Mouse (Mus musculus) spleen, postnatal 0 days (tissue): ENCODE data around the gene Vwa1. TPM values are rescaled to one million over a fixed set of nuclear protein-coding genes. Genes with fewer than 3 reads are reported as not detected.

Experiments used
- polyA plus RNA-seq: library from polyadenylated mRNA; unstranded; fragments of >200 nt; fragmentation: Nextera tagmentation; extraction: Ambion mirVana; gene quantifications from 2 replicates; pipeline ENCODE4 v1.2.1, GENCODE M21; 2015

Vwa1 gene
- 7.7 and 9.2 TPM in 2 replicates for polyA plus RNA-seq

DNA sequence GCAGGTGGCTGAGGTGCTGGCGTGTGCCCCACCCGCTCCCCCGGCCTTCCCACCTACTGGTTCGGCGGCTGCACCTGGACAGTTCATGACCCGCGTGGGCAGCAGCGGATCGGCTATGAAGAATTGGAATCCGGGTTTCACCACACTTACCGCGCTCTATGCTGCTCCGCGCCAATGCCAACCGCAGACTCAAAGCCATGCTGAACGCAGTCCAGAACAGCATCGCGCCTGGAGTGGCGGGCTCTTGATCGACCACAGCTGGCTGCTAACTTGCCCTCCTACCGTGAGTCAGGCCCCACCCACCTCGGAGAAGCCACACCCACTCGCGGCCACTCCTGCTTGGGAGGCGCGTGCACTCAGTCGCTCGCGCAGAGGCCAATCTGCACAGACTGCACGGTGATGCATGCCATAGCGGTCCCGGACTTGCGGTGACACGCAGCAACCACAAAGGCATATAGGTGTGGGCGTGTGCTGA lies at the start of gene Vwa1:
Gene Vwa1 (minus strand): TSS at position 419 of the 475 bp plus-strand sequence.

DNA sequence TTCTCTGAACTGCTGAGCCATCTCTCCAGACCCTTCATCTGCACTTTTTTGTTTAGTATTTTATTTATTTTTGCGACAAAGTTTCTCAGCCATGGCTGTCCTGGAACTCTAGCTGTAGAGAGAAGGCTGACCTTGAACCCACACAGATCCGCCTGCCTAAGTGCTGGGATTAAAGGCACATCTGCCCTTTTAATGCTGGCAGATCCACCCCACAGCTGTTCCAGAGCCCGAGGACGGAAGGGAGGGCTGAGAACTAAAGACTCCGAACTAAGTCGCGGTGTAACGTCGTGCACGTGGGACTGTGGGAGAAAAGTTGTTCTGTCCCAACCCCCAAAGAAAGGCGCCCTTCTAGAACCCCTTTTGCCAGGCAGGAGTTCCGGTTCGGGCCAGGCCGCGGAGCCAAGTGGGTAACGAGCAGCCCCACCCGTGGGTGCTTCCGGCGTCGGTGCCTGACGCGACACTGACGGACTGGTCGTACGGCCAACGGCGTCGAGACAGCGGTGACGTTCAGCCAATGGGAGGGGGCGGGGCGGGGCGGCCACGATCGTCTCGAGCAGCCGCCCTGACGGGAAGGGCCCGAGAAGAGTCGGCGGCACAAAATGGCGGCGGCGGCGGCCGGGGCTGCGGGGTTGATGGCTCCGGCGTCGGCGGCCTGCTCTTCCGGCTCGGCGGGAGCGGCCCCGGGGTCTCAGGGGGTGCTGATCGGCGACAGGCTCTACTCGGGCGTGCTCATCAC lies 37.6 kb upstream of the Vwa1 start, which contains the start of gene Ccnl2:
Gene Ccnl2 (plus strand): TSS at position 561 of the 736 bp plus-strand sequence.

DNA sequence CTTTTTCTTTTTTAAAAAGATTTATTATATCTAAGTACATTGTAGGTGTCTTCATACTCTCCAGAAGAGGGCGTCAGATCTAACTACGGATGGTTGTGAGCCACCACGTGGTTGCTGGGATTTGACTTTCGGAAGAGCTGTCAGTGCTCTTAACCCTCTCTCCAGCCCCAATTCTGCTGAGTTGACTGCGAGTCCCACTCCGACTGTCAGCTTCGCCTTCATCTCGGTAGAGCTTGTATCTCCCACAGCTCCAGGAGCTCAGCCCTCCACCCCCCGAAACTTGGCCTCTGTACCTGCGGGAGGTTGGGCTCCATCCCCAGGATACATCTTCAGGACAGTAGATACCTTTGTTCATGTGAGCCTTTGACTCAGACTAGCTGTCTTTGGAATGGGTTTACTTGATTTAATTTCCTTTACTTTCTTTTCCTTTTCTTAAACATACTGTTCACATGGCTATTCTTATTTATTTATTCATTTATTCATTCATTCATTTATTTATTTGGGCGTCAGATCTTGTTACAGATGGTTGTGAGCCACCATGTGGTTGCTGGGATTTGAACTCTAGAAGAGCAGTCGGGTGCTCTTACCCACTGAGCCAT lies 28.3 kb upstream of the Vwa1 start, which contains the start of gene Mrpl20:
Gene Mrpl20 (plus strand): TSS at position 138 of the 599 bp plus-strand sequence.

DNA sequence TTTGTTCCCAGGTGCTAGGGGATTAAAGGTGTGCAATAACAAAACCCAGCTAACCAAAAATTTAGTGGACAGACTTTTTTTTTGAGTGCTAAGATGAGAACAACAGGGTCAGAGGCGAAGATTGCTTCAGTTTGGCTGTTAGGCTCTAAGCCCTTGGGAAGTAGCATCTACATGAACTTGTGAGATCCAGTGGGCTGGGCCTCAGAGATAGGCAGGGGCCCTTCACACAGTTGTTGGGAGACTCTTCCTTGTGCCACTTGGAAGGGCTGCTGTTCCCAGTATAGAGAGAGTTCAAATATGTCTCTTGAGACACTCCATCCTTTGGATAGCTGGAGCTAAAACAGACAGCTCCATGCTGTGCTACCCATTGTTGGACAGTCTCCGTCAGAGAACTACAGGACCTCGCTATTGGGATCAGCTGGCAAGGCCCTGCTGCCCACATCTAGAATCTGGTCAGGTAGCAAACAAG lies 15.6 kb upstream of the Vwa1 start, which contains the start of gene Ankrd65:
Gene Ankrd65 (plus strand): TSS at position 419 of the 469 bp plus-strand sequence.

DNA sequence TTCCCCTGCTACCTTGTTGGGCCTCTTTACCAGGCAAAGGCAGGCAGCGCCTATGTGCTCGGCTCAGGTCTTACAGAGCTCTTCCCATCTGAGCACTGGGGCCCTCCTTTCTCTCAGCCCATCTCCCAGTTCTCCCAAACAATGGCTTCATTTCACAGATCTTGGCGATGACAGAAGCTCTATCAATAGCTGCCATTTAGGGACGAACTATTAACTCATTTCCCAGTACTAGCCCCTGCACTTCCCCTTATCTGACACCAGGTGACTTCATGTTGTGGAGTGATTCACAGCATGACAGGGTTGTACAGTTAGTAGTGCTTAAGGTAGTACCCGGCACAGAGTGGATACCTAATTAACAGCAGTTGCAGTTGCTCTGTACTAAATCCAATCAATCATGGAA lies 11.3 kb upstream of the Vwa1 start, which contains the start of gene Tmem88b:
Gene Tmem88b (minus strand): TSS at position 56 of the 400 bp plus-strand sequence.

DNA sequence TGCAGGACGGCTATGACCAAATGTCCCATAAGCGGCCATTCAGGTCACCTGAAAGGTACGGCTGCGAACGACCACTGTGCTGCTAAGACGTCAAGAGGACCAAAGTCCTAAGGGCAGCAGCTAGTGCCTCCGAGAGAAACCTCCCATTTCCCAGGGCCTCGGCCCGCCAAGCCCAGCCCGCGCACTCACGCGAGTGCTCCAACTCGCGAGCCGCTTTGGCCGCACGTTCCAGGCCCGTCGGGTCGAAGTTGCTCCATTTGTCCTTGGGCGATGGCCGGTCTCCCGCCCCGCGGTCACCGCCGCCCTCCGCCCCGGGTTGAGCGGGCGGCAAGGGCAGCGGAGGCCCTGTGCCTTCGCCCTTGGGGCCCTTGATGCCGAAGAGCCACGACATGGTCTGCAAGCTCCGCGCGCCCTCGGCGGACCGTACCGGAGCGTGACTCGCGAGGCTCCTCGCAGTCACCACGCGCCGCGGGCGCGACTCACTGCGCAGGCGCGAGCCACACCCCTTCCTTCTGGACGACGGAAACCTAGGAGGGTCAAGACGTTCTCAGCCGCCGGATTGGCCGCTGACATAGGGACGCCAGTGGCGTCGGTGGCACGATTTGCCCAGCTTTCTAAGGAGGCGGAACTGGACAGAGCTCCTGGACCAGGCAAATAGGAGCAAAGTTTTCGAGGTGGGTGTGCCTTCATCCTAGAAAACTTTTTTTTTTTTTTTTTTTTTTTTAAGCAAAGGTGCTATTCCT lies 13.7 kb downstream of the Vwa1 start, which contains the start of gene Atad3a:
Gene Atad3a (minus strand): TSS at position 481 of the 743 bp plus-strand sequence.

DNA sequence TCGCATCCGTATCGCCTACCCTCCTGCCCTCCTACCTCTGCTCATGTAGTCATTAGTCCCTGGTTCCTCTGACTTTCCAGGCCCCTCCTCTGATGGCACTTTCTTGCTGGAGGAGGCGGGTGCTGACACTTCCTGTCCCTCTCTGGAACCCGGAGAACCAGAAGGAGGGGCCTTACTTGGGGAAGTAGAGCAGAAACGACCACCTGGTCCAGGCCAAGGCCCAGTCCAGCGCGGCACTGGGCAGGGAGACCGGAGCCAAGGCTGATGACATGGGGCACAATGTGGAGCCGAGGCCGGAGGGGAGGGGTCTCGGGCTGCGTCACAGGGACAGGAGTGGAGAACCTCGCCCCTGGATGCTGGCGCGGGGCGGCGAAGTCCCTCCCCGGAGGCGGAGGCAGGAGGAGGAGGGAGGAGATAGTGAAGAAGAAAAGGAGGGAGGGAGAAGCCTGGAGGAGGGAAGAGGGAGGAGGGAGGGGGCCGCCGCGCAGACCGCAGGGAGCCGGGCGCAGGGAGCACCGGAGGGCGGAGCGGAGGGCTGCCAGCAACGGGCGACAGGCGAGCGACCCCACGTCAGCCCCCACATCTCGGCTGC lies 40.1 kb downstream of the Vwa1 start, which contains the start of gene Tmem240:
Gene Tmem240 (plus strand): TSS at position 451 of the 592 bp plus-strand sequence.

Other genes with a start within 250 kb of the Vwa1 start
- 48.0 and 55.7 TPM in 2 replicates for gene Nadk, start 212.3 kb downstream of the Vwa1 start, polyA plus RNA-seq
- gene Slc35e2, start 173.3 kb downstream of the Vwa1 start, polyA plus RNA-seq: 7.6 and 7.7 TPM in 2 replicates
- gene Cdk11b, start 149.8 kb downstream of the Vwa1 start, polyA plus RNA-seq: 54.0 and 56.7 TPM in 2 replicates
- gene Gm10563, start 129.3 kb downstream of the Vwa1 start, polyA plus RNA-seq: not detected in 2 replicates
- gene Mmp23, start 121.3 kb downstream of the Vwa1 start, polyA plus RNA-seq: 56.8 and 75.1 TPM in 2 replicates
- gene Mib2, start 105.5 kb downstream of the Vwa1 start, polyA plus RNA-seq: 7.3 and 10.4 TPM in 2 replicates
- 2.0 and 3.1 TPM in 2 replicates for gene Fndc10, start 80.4 kb downstream of the Vwa1 start, polyA plus RNA-seq
- gene Ssu72, start 69.9 kb downstream of the Vwa1 start, polyA plus RNA-seq: 82.9 and 89.4 TPM in 2 replicates
- gene Tmem240, start 39.9 kb downstream of the Vwa1 start, polyA plus RNA-seq: 0.31 and 0.65 TPM in 2 replicates
- 45.9 and 48.6 TPM in 2 replicates for gene Atad3a, start 13.6 kb downstream of the Vwa1 start, polyA plus RNA-seq
- 0.05 TPM in 2 replicates for gene Tmem88b, start 11.2 kb upstream of the Vwa1 start, polyA plus RNA-seq
- gene Ankrd65, start 15.7 kb upstream of the Vwa1 start, polyA plus RNA-seq: 0.41 and 0.63 TPM in 2 replicates
- 202 and 239 TPM in 2 replicates for gene Mrpl20, start 28.2 kb upstream of the Vwa1 start, polyA plus RNA-seq
- gene Ccnl2, start 37.8 kb upstream of the Vwa1 start, polyA plus RNA-seq: 89.4 and 98.1 TPM in 2 replicates
- 120 and 131 TPM in 2 replicates for gene Aurkaip1, start 56.6 kb upstream of the Vwa1 start, polyA plus RNA-seq
- 46.8 and 65.4 TPM in 2 replicates for gene Mxra8, start 65.0 kb upstream of the Vwa1 start, polyA plus RNA-seq
- 4.9 and 5.7 TPM in 2 replicates for gene Dvl1, start 72.7 kb upstream of the Vwa1 start, polyA plus RNA-seq
- gene Tas1r3, start 88.7 kb upstream of the Vwa1 start, polyA plus RNA-seq: 0.14 and 0.18 TPM in 2 replicates
- gene Cptp, start 94.7 kb upstream of the Vwa1 start, polyA plus RNA-seq: 7.5 and 8.4 TPM in 2 replicates
- 31.6 and 32.7 TPM in 2 replicates for gene Ints11, start 94.8 kb upstream of the Vwa1 start, polyA plus RNA-seq
- gene Pusl1, start 117.1 kb upstream of the Vwa1 start, polyA plus RNA-seq: 26.0 and 27.2 TPM in 2 replicates
- gene Acap3, start 117.1 kb upstream of the Vwa1 start, polyA plus RNA-seq: 8.0 and 10.8 TPM in 2 replicates
- 73.1 and 76.2 TPM in 2 replicates for gene Ube2j2, start 169.1 kb upstream of the Vwa1 start, polyA plus RNA-seq
- gene C1qtnf12, start 187.6 kb upstream of the Vwa1 start, polyA plus RNA-seq: 205 and 213 TPM in 2 replicates
- 6.3 and 6.5 TPM in 2 replicates for gene B3galt6, start 218.0 kb upstream of the Vwa1 start, polyA plus RNA-seq
- gene Sdf4, start 218.2 kb upstream of the Vwa1 start, polyA plus RNA-seq: 104 and 111 TPM in 2 replicates
- gene Tnfrsf4, start 239.1 kb upstream of the Vwa1 start, polyA plus RNA-seq: 1.2 and 1.3 TPM in 2 replicates